Mouse (Mus musculus): ENCODE measurements around the gene Spata45. TPM values are rescaled to one million over a fixed set of nuclear protein-coding genes. Genes with fewer than 3 reads are reported as not detected.
A peak's percentile ranks its signal among the peaks of the same experiment; 100 is the strongest.

Gene Spata45
- total RNA-seq, 2 experiments from 2014 or later: not detected

DNA sequence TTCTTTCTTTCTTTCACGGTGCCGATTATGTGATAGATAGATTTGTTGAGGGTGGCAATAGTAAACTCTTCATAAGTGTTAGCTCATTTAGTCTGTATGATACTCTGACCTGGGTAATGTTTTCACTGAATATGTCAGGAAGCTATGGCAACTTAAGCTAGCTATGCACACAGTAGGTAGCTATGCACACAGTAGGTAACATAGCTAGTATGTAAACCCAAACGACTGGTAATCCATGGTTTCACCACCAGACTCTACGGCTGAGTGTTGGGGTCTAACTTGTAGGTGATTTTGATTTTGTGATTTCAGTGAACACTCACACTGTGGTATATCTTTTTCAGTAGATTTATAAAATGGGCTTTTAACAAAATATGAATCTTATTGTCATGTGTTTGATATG, 1.6 kb downstream of the Spata45 start:
- ATAC-seq (replicated peaks; ENCODE audit: poor library complexity, severe bottlenecking): no peak

DNA sequence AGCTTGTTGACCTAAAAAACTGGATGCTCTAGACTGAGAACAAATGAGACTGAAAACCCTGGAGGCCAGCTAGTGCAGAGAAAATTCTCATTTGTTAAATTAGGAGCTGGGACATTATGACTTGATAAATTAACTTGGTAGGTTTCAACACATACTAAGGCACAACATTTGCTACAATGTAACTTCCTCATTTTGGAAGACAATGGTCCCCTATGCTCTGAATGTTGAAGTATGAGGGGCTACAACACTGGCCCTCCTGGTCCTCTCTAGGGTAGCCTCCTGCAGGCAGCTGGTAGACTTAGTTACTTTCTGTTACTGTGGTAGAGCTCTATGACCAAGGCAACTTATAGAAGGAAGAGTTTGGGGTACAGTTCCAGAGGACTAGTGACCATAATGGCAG, 4.9 kb downstream of the Spata45 start:
- peak; percentile 85 for ATAC-seq (replicated peaks; ENCODE audit: poor library complexity, severe bottlenecking)

DNA sequence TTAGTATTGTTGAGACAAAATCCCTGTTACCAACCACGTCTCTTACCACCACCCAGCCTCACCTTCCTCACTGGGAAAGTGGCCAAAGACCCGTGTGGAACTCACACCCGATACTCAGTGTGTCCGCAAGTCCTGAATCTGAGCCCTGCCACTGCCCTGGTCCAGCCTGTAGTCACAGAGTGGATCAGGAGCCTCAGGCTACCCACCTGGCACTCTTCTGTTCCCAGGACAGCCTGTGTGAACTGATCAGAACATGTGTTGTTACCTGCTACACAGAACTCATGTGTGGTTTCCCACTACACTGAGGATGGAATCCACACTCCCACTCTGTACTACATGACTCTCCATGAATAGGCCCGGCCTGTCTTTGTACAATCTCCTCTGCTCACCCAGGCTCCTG, 5.7 kb downstream of the Spata45 start:
- ATAC-seq (replicated peaks; ENCODE audit: poor library complexity, severe bottlenecking): no peak

DNA sequence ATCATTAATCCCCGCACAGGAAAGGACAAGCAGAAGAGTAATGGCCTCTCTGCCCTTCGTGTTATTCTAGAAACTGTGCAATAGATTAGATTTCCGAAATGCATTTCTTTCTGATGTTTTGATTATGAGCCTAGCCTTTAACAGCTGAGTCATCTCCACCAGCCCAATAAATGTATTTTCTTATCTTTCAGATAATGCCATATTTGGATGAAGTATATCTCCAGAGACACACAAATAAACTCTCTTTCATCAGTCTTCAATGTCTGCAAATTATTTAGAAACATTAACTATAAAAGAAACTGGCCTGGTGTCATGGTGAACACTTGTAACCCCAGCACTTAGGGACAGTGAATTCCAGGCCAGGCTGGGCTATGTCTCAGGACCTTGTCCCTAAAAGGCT, 6.2 kb downstream of the Spata45 start:
- ATAC-seq (replicated peaks; ENCODE audit: poor library complexity, severe bottlenecking): no peak

DNA sequence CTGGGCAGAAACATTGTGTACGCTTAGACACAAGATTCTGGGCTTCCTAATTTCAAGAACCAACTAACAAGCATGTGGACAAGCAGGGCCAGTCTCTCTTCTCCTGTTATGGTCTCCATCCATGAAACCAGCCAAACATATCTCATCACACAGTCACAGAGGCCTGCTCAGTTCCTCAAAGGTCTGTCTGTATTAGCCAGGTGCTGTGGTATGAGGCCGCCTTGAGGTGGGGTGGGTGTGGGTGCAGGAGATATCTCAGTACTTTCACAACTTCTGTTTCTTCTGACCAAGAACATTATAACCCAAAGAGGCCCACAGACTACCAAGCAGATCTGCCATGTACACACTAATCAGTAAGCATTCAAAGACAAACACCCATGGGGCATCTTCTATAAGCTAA, 8.8 kb downstream of the Spata45 start:
- no peak for ATAC-seq (replicated peaks; ENCODE audit: poor library complexity, severe bottlenecking)

DNA sequence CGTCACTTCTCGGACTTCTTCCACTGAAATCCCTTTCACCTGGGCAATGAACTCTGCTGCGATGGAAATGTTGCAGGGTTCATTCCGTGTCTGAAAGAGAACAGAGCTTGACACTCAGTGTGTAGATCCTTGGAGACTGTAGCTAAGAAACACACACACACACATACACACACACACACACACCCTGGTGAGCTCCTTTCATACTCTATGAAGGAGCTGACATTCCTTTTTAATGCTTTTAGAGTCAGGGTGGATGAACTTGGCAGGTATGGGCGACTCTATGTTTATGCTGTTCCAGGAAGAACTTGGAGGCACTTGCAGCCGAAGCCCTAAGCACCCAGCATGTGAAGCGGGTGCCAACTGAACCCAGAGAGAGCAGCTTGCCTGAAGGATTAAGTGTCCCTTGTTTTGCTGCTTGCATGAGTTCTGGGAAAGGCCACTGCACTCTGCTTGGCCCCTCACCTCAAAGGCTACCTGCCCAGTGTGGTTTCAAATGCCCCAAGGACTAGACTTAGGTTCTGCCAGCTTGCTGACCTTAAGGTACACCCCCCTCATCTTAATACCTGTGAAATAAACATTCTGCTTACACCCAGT, 9.9 kb downstream of the Spata45 start:
- ATAC-seq (replicated peaks; ENCODE audit: poor library complexity, severe bottlenecking): no peak

DNA sequence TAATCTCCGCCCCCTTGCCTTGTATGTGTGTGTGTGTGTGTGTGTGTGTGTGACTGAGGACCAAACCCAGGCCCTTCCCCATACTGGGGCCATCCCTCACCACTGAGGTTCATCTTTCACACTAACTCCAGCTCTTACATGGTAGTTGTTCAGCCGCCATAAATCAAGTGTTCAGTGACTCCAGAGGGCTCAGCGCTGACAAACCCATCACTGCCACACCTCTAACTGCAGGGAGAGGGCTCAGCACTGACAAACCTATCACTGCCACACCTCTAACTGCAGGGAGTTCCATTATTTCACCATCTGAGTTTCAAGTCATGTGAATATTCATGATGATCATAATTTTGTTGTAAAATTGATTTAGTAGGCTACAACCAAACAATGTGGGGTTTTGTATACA, 17.1 kb downstream of the Spata45 start:
- ATAC-seq (replicated peaks; ENCODE audit: poor library complexity, severe bottlenecking): no peak

DNA sequence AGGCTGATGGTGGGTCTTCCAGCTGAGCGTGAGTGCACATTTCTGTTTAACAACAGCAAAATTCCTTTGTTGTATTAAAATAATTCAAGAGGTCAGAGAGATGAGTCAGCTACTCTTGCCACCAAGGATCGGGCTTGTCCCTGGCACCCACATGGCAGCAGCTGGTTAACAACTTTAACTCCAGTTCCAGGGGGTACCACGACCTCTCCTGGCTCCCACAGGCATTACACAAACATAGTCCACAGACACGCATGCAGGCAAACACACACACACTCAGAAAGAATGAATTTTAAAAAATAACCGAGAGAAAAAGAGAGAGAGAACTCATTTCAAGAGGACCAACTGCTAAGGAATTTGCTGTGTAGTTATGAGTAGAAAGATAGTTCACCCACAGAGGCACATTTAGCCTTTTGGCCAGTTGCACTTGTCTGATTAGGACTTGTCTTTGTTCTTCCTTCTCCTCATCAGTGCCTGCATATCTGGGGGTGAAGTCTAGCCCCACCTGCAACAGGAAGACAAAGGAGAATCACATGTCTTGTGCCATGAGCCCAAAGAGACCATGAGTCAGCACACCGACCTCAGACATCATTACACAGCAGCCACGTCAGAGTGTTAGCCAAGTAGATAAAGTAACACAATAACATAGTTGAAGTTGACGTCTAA, 18.6 kb downstream of the Spata45 start:
- peak; percentile 42; the same call in 1 of the 2 replicates for ATAC-seq (replicated peaks; ENCODE audit: poor library complexity, severe bottlenecking)

DNA sequence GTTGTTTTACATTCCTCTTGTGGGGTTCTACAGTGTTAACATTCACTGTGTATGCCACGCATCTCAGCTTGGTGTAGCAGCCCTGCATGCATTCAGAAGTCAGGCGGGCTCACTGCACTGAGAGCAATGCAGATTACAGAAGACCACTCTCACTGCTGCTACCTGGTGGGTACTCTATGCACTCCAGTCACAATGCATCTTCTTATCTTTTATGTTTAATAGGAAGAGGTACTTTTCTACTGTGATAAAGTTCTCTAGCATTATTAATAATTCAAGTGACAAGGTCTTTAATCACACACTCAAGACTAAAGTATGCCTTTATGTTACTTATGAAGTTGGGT, 19.1 kb downstream of the Spata45 start:
- no peak for ATAC-seq (replicated peaks; ENCODE audit: poor library complexity, severe bottlenecking)

DNA sequence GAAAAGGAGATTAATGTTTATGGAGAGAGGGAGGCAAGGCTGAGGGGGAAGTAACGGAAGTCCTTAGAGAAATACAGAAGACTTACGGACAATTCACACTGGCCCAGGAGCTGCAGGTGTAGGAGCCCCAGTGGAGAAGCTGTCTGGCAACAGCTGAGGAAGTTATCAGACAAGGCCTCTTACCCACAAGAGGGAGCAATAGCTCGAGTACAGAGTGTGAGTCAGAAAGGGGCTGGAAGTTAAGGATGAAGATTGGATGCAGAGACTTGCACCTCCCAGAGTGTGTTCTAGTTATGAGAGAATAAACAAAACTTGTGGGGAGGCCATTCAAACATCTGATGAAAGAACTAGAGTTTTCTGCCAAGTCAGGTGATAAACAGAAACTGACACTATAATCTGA, 21.0 kb downstream of the Spata45 start:
- ATAC-seq (replicated peaks; ENCODE audit: poor library complexity, severe bottlenecking): no peak

DNA sequence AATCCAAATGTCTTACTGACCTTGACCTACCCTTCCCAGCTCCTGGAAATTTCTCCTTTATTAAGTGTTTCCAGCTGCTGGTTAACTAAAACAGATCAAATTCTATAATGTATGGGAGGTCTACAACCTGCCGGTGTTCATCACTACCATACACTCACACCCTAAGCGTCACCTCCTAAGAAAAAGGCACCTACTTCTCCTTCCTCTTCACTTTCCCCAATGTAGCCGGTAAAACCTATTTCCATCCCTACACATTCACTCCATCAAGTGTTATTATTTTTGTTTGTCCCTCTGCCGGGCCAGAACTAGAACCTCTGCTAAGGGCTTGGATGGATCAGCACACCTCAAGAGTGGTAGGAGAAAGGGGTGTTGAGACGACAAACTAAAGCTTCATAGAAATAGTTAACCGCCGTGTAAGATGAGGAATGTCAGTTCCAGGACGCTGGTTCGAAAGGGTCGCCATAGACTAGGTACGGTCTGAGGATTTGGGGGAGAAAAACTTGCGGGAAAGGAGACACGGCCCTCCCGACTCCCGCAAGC, 25.9 kb downstream of the Spata45 start:
- peak; percentile 20; the same call in 1 of the 2 replicates for ATAC-seq (replicated peaks; ENCODE audit: poor library complexity, severe bottlenecking)

DNA sequence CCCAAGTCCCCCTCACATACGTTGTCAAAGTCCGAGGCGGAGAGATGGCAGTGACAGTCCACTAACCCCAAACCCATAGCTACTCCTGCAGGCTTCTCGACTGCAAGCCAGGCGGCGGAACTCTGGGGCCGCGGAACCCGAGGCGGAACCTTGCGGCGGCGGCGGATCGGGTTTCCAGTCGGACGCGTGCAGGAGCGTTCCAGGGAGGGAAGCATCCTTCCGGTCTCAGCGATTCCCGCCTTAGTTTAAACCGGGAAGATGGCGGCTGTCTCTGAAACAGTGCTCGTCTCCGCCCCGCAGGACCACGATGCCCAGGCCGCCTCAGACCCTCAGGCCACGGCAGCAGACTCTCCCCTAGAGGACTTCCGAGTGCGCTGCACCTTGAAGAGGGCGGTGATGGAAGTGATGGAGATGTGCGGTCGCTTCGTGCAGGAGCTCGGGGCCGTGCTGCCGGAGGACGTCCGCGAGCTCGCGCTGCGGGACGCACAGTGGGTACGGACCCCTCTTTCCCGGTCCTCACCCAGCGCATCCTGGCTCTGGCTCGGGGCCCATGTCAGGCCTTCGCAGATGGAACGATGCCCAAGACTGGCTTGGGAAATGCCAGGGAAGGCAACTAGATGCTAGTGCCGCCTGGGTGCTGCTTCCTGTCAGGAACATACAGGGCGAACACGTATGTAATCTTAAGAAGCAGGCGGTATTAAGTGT, 26.5 kb downstream of the Spata45 start, which contains the start of the genes Tatdn3 and Nsl1:
Gene Tatdn3, minus strand, starts transcription at position 152 of the 705 bp plus-strand sequence.
Gene Nsl1, plus strand, starts transcription at position 232 of the 705 bp plus-strand sequence.
- ATAC-seq (replicated peaks; ENCODE audit: poor library complexity, severe bottlenecking): peak; percentile 95

DNA sequence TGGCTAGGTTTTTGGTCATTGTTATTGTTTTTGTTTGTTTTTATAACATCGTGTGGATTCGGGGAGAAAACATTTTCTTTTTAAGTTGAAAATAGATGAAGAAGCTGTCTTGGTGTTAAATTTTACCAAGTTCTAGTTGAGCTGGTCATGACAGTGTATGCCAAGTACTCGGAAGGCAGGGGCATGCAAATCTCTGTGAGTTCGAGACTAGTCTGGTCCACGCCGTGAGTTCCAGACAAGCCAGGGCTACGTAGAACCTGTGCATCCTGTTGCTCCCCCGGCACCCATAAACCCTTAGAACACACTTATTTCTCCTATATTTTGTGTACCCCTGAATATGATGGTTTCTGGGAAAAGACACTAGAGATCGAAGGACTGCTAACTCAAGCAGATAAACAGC, 27.3 kb downstream of the Spata45 start:
- no peak for ATAC-seq (replicated peaks; ENCODE audit: poor library complexity, severe bottlenecking)

DNA sequence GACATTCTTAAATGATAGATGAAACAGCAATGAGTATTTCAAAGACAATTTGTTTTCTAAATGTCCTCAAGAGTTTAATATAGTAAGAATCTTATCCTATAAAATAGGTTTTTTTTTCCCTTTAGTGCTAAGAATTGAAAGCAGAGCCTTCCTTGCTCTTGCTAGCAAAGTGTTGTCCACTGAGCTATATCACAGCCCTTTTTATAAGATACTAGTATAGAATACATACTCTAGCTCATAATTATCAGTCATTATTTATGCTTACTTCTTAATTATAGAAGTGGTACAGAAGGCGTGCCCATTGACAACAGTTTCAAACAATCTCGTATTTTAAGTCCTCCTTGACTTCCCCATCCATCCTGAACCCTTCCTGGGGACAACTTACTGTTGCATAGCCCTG, 28.1 kb downstream of the Spata45 start:
- no peak for ATAC-seq (replicated peaks; ENCODE audit: poor library complexity, severe bottlenecking)

DNA sequence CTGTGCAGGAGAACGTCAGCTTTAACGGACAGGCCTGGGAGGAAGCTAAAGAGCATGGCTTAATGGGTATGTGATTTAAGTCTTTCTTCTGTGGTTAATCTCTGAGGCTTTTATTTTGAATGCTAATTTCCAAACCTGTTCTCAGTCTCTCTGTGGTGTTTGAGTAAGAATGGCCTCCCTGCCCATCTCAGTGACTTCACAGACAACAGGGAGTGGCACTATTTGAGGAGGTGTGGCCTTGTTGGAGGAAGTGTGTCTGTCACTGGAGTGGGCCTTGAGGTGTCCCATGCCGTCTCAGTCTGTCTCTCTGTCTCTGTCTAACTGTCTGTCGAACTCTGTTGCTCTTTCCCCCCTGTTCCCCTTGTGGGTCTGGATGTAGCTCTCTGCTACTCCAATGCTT, 28.7 kb downstream of the Spata45 start:
- peak; percentile 38 for ATAC-seq (replicated peaks; ENCODE audit: poor library complexity, severe bottlenecking)

DNA sequence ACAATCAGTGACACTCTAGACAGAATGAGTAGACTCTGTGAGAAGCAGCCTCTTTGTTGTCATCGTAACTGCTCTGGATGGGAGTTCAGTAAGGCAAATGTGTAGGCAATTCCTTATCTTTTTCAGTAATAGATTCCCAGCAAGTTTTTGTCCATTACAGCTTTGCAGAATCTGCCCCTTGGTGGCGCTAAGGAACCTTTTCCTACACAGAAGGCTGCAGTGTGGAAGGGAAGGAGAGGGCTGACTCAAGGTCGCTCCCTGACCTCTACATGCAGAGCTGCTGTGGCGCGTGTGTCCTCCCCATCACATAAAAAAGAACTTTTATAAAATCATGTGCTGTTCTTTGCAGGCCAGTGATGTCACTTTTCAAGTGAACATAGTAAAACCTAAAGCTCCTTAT, 31.9 kb downstream of the Spata45 start:
- ATAC-seq (replicated peaks; ENCODE audit: poor library complexity, severe bottlenecking): no peak

DNA sequence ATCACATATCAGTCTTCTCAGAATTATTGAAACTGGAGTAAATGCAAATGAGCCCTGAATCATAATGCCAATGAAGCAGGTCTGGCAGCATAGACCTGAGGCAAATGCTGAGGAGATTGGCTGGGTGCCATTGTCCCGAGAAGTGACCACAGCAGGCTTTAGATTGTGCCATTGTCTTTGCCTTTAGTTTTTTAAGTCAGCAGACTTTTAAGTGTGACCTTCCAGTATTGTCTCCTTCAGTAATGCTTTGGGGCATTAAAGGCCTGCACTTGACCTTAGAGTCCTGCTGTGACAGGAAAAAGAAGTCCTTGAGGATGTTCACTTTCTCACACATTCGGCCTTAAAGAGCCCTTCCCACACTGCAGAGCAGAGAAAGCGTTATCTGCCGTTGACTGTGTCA, 33.8 kb downstream of the Spata45 start:
- ATAC-seq (replicated peaks; ENCODE audit: poor library complexity, severe bottlenecking): no peak

DNA sequence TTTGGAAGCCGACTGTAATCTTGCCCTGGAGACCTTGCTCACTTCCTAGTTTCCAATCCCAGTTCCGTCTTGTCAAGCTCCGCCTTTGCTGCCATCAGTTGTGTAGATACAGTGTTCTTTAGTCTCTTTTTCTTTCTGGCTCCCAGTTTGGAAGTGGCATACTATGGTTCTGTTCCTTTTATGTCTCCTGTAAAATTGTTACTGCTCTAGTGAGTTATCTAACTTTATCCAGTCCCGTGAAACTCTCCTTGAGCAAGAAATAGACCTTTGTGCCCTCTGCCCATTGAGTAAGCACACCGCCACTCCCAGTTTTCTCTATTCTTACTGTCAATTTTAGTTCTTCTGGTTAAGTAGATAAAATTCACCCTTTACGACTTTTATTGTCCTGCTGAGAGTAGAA, 35.2 kb downstream of the Spata45 start:
- no peak for ATAC-seq (replicated peaks; ENCODE audit: poor library complexity, severe bottlenecking)

DNA sequence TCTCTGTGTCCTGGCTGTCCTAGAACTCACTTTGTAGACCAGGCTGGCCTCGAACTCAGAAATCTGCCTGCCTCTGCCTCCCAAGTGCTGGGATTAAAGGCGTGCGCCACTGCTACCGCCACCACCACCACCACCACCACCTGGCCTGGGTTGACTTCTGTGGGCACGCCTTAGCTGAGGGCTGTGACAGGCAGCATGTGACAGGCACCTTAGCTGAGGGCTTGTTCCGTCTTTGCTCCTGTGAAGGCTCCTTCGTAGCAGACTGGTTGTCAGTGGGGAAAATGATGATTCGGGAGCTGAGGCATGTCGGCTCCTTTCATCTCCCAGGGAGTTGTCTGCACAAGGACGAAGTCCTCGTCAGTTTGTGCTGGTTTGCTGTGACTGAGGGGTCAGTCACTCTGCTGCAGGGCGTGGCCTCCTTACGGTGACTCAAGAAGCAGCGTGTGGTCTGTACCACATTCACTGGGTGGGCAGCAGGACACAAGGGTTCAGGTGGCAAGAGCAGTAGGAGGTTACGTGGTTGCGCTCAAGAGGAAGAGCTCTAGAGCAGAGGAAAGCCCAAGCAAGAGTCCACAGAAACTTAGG, 36.0 kb downstream of the Spata45 start:
- ATAC-seq (replicated peaks; ENCODE audit: poor library complexity, severe bottlenecking): peak; percentile 50

DNA sequence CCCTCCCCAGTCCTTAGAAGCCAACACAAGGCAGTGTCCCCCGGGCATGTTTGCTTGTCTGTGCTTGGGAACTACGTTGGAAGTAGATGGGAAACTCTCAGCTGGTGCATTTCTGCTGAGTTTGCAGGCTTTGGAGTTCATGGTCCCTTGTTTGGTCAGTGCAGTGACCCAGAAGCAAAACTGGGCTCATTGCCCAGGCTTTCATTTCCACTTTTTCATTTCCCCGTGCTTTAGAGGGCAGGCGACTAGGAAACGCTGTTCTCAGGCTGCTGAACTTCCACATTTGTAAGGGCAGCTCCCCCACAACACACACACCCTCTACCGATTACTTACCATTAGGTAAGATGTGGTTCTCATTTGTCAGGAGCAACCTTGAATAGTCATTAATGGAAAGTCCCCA, 36.6 kb downstream of the Spata45 start:
- ATAC-seq (replicated peaks; ENCODE audit: poor library complexity, severe bottlenecking): peak; percentile 80

DNA sequence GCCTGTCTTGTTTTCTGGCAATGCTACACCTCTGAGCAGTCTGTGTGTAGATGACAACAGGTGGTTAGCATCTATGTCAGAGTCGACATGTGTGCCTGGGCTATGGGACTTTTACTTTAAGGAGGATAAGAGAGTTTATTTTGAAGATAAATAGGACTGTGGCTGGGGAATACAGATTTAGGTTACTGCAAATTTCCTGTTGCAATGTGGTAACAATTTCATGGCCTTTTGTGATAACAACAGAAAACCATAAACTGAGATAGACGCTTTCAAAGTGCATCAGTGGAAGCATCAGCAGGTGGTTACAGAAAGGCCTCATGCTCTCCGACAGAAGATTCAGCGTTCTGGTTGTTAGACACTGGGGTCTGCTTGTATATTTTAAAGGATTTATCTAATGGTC, 37.0 kb downstream of the Spata45 start:
- no peak for ATAC-seq (replicated peaks; ENCODE audit: poor library complexity, severe bottlenecking)

All from granulocyte monocyte progenitor cell, adult 5-6 weeks (primary cell).